Mouse (Mus musculus) liver, embryonic 13.5 days (tissue): ENCODE measurements around the gene Stard13. TPM values are rescaled to one million over a fixed set of nuclear protein-coding genes. Genes with fewer than 3 reads are reported as not detected.

Experiments
- ATAC-seq: fragments of 200-750 bp; cut with Nextera tagmentation; 2 replicates; pipeline ENCODE4 v1.8.0; 2017; ENCODE audit warnings: low read depth, mild to moderate bottlenecking, moderate number of reproducible peaks, moderate library complexity
- DNase-seq: peaks from one replicate; pipeline ENCODE4 v3.0.0; 2022
- H3K27ac ChIP-seq: fragments of 300-500 bp; sonication (generic); 2 replicates; pipeline ENCODE4 v1.5.1; 2015; ENCODE audit warnings: moderate library complexity, mild to moderate bottlenecking, inconsistent platforms
- H3K27me3 ChIP-seq: fragments of 300-500 bp; sonication (generic); 2 replicates; pipeline ENCODE4 v1.6.1; 2015; ENCODE audit warnings: mild to moderate bottlenecking, inconsistent platforms
- H3K36me3 ChIP-seq: fragments of 300-500 bp; sonication (generic); 2 replicates; pipeline ENCODE4 v1.6.1; 2015; ENCODE audit warnings: mild to moderate bottlenecking, inconsistent platforms
- H3K4me1 ChIP-seq: fragments of 300-500 bp; sonication (generic); replicated peaks from 2 replicates; pipeline ENCODE4 v1.6.1; 2015; ENCODE audit warnings: inconsistent platforms
- H3K4me2 ChIP-seq: fragments of 300-500 bp; sonication (generic); 2 replicates; pipeline ENCODE4 v1.6.1; 2015; ENCODE audit warnings: inconsistent platforms, mild to moderate bottlenecking, moderate library complexity
- H3K4me3 ChIP-seq: fragments of 300-500 bp; sonication (generic); replicated peaks from 2 replicates; pipeline ENCODE4 v1.5.1; 2015; ENCODE audit warnings: mild to moderate bottlenecking, inconsistent platforms
- H3K9ac ChIP-seq: fragments of 300-500 bp; sonication (generic); 2 replicates; pipeline ENCODE4 v1.6.1; 2015; ENCODE audit warnings: mild to moderate bottlenecking, inconsistent platforms
- H3K9me3 ChIP-seq: fragments of 300-500 bp; sonication (generic); replicated peaks from 2 replicates; pipeline ENCODE4 v1.6.1; 2016; ENCODE audit warnings: inconsistent platforms
- WGBS: fragments of 180-500 bp; shearing (Covaris S2); methylation state at CpG from one replicate; pipeline ENCODE4 v1.1.7; 2015; ENCODE audit not compliant: insufficient replicate concordance; 5-methylcytosine and 5-hydroxymethylcytosine counted together
- polyA plus RNA-seq: library from polyadenylated mRNA; unstranded; fragments of >200 nt; fragmentation: Nextera tagmentation; extraction: Ambion mirVana; gene quantifications from 2 replicates; pipeline ENCODE4 v1.2.1, GENCODE M21; 2015

The Stard13 gene
- polyA plus RNA-seq, 1 experiment from 2014 or later = 1.2 TPM

- peaks cover 5% of the 10 kb centered on the region; the same call in 1 of the 2 replicates for H3K36me3 ChIP-seq
- H3K9me3 ChIP-seq = 0 out of 2 replicates have a peak, but pooled peaks cover 5% of the 10 kb centered on the region
- no peak overlapping the region for H3K9ac ChIP-seq
- ATAC-seq = no peak
- no peak overlapping the region for H3K4me2 ChIP-seq
- no peaks in the 10 kb centered on the region for H3K27me3 ChIP-seq
- WGBS = 81% methylated on average over 11 of the region's 11 CpGs
- H3K4me1 ChIP-seq = peaks cover 4% of the 10 kb centered on the region; the same call in 1 of the 2 replicates
- no peak for DNase-seq
- no peak overlapping the region for H3K27ac ChIP-seq
- no peak overlapping the region for H3K4me3 ChIP-seq
Measured at GRCm38 (mm10) chr5:151055426-151056090, 178.1 kb downstream of the Stard13 start.

GRCm38 (mm10) chr5:151054743-151055114, 178.9 kb downstream of the Stard13 start:
- Histone ChIP-seq H3K36me3 (peaks cover 5% of the 10 kb centered on the region; the same call in 1 of the 2 replicates), H3K27me3 (no peaks in the 10 kb centered on the region), H3K4me2 (no peak overlapping the region), H3K9ac (no peak overlapping the region), H3K9me3 (0 out of 2 replicates have a peak, but pooled peaks cover 5% of the 10 kb centered on the region), H3K4me3 (no peak overlapping the region), H3K4me1 (peaks cover 4% of the 10 kb centered on the region; the same call in 1 of the 2 replicates), H3K27ac (no peak overlapping the region)
- 61% methylated on average over 4 of the region's 4 CpGs for WGBS
- DNase-seq = no peak
- ATAC-seq = no peak

GRCm38 (mm10) chr5:151054100-151054742, 179.4 kb downstream of the Stard13 start:
- Histone ChIP-seq H3K4me2 (no peak overlapping the region), H3K27ac (no peak overlapping the region), H3K4me1 (0 out of 2 replicates have a peak, but pooled peaks cover under 1% of the 10 kb centered on the region), H3K4me3 (no peak overlapping the region), H3K27me3 (no peaks in the 10 kb centered on the region), H3K36me3 (peaks cover 5% of the 10 kb centered on the region; the same call in 1 of the 2 replicates), H3K9ac (no peak overlapping the region), H3K9me3 (0 out of 2 replicates have a peak, but pooled peaks cover 5% of the 10 kb centered on the region)
- ATAC-seq = no peak
- 44% methylated on average over 7 of the region's 7 CpGs for WGBS
- no peak for DNase-seq

- peaks cover 5% of the 10 kb centered on the region; the same call in 1 of the 2 replicates for H3K36me3 ChIP-seq
- H3K27me3 ChIP-seq = no peaks in the 10 kb centered on the region
- no peak for ATAC-seq
- H3K4me2 ChIP-seq = no peak overlapping the region
- H3K4me3 ChIP-seq = no peak overlapping the region
- no peak overlapping the region for H3K9ac ChIP-seq
- no peak overlapping the region for H3K27ac ChIP-seq
- 0 out of 2 replicates have a peak, but pooled peaks cover 5% of the 10 kb centered on the region for H3K9me3 ChIP-seq
- WGBS = 78% methylated on average over 5 of the region's 5 CpGs
- DNase-seq = no peak
- H3K4me1 ChIP-seq = no peaks in the 10 kb centered on the region
Measured at GRCm38 (mm10) chr5:151053190-151053589, 180.4 kb downstream of the Stard13 start.

GRCm38 (mm10) chr5:151052331-151052730, 181.3 kb downstream of the Stard13 start:
- Histone ChIP-seq H3K27me3 (no peaks in the 10 kb centered on the region), H3K4me3 (no peak overlapping the region), H3K4me1 (no peaks in the 10 kb centered on the region), H3K9me3 (0 out of 2 replicates have a peak, but pooled peaks cover 5% of the 10 kb centered on the region), H3K9ac (no peak overlapping the region), H3K27ac (no peak overlapping the region), H3K36me3 (peaks cover 5% of the 10 kb centered on the region; the same call in 1 of the 2 replicates), H3K4me2 (no peak overlapping the region)
- 73% methylated on average over 8 of the region's 8 CpGs for WGBS
- ATAC-seq = no peak
- DNase-seq = no peak

GRCm38 (mm10) chr5:151047488-151047887, 186.1 kb downstream of the Stard13 start:
- ATAC-seq (no peak), DNase-seq (no peak)
- H3K4me1 ChIP-seq = no peaks in the 10 kb centered on the region
- 0 out of 2 replicates have a peak, but pooled peaks cover 5% of the 10 kb centered on the region for H3K9me3 ChIP-seq
- H3K4me3 ChIP-seq = no peak overlapping the region
- 66% methylated on average over 12 of the region's 12 CpGs for WGBS
- no peak overlapping the region for H3K27ac ChIP-seq
- H3K4me2 ChIP-seq = no peak overlapping the region
- peaks cover 5% of the 10 kb centered on the region; the same call in 1 of the 2 replicates for H3K36me3 ChIP-seq
- no peaks in the 10 kb centered on the region for H3K27me3 ChIP-seq
- H3K9ac ChIP-seq = no peak overlapping the region

- no peaks in the 10 kb centered on the region for H3K27me3 ChIP-seq
- no peak for DNase-seq
- H3K9ac ChIP-seq = no peak overlapping the region
- no peak overlapping the region for H3K27ac ChIP-seq
- H3K4me3 ChIP-seq = no peak overlapping the region
- WGBS = 68% methylated on average over 7 of the region's 7 CpGs
- H3K9me3 ChIP-seq = no peaks in the 10 kb centered on the region
- no peak overlapping the region for H3K4me2 ChIP-seq
- no peak for ATAC-seq
- peaks cover under 1% of the 10 kb centered on the region; the same call in 1 of the 2 replicates for H3K36me3 ChIP-seq
- H3K4me1 ChIP-seq = no peaks in the 10 kb centered on the region
Measured at GRCm38 (mm10) chr5:151046917-151047316, 186.7 kb downstream of the Stard13 start.

- Histone ChIP-seq H3K4me2 (no peak overlapping the region), H3K27me3 (no peaks in the 10 kb centered on the region), H3K4me3 (no peak overlapping the region), H3K9ac (no peak overlapping the region), H3K36me3 (no peaks in the 10 kb centered on the region), H3K9me3 (no peaks in the 10 kb centered on the region), H3K4me1 (no peaks in the 10 kb centered on the region), H3K27ac (no peak overlapping the region)
- ATAC-seq (no peak), DNase-seq (no peak)
- WGBS = 76% methylated on average over 6 of the region's 6 CpGs
Measured at GRCm38 (mm10) chr5:151046131-151046530, 187.5 kb downstream of the Stard13 start.

- Histone ChIP-seq H3K4me3 (no peak overlapping the region), H3K4me2 (no peak overlapping the region), H3K9ac (no peak overlapping the region), H3K27me3 (no peaks in the 10 kb centered on the region), H3K27ac (no peak overlapping the region), H3K4me1 (no peaks in the 10 kb centered on the region), H3K36me3 (no peaks in the 10 kb centered on the region), H3K9me3 (no peaks in the 10 kb centered on the region)
- DNase-seq (no peak), ATAC-seq (peak; percentile 62)
- WGBS = 77% methylated on average over 5 of the region's 5 CpGs
Measured at GRCm38 (mm10) chr5:151042911-151043310, 190.7 kb downstream of the Stard13 start.

GRCm38 (mm10) chr5:151037871-151038270, 195.8 kb downstream of the Stard13 start:
- Histone ChIP-seq H3K27ac (no peak overlapping the region), H3K4me1 (no peaks in the 10 kb centered on the region), H3K27me3 (no peaks in the 10 kb centered on the region), H3K9ac (no peak overlapping the region), H3K4me2 (no peak overlapping the region), H3K36me3 (no peaks in the 10 kb centered on the region), H3K9me3 (0 out of 2 replicates have a peak, but pooled peaks cover 3% of the 10 kb centered on the region), H3K4me3 (no peak overlapping the region)
- ATAC-seq (no peak), DNase-seq (no peak)
- WGBS = 78% methylated on average over 7 of the region's 7 CpGs

- WGBS = 34% methylated on average over 9 of the region's 9 CpGs
- H3K4me1 ChIP-seq = no peaks in the 10 kb centered on the region
- no peak overlapping the region for H3K4me2 ChIP-seq
- no peaks in the 10 kb centered on the region for H3K36me3 ChIP-seq
- no peak overlapping the region for H3K9ac ChIP-seq
- H3K27ac ChIP-seq = no peak overlapping the region
- no peaks in the 10 kb centered on the region for H3K27me3 ChIP-seq
- ATAC-seq = no peak
- 0 out of 2 replicates have a peak, but pooled peaks cover 3% of the 10 kb centered on the region for H3K9me3 ChIP-seq
- no peak for DNase-seq
- H3K4me3 ChIP-seq = no peak overlapping the region
Measured at GRCm38 (mm10) chr5:151034715-151035512, 198.7 kb downstream of the Stard13 start.
